Mouse (Mus musculus) retina, postnatal 1 day (tissue): ENCODE results near the gene Luc7l2.

Experiments
- DNase-seq: peaks from one replicate; pipeline ENCODE4 v3.0.0-alpha.2; 2012

The Luc7l2 gene

DNA sequence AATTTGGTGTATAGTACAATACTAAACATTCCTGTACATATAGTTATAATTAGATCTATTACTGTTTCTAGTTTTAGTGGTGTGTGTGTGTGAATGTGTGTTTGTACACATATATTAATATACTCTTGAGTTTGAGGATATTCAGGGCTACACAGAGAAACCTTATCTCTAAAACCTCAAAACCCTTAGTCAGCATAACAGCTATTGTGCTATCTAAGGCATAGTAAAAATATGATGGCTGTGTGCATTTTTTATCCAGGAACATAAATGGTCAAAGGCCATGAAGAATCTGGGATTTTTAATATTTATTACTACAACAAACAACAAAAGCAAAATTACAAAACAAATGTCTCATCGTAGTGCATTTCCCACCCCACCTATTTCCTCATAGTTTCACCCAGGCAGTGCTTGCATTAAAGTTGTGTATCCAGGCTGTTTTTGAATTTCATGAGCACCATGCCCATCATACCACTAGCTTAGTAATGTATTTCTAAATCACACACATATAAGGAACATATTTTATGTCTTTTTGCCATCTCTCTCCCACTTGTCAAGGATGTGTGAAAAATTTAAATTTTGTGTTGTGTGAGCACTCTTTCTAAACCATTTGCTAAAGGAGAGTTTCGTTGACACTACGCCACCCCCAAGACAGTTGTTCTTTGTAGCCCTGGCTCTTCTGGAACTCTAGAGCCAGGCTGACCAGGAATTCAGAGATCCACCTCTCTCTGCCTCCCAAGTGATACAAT lies 29.2 kb downstream of the Luc7l2 start:
- DNase-seq: no peak

DNA sequence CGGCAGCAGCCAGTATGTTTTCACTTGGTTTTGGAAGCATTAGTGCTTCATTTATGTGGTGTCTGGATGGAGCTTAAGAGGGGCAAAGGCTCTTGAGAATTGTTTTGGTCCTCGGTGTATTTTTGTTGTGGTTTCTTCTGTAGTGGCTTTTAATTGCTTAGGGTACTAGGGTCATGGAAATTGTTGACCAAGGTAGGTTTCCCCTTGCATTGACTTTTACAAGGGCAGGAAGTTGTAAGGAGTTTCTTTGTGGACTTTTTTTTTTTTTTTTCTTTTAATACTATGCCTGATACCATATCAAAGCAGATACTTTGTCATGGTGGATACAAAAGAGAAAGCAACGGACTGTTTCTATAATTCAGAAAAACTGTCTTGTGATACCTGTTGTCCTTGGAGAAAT lies 30.6 kb downstream of the Luc7l2 start:
- DNase-seq: no peak

DNA sequence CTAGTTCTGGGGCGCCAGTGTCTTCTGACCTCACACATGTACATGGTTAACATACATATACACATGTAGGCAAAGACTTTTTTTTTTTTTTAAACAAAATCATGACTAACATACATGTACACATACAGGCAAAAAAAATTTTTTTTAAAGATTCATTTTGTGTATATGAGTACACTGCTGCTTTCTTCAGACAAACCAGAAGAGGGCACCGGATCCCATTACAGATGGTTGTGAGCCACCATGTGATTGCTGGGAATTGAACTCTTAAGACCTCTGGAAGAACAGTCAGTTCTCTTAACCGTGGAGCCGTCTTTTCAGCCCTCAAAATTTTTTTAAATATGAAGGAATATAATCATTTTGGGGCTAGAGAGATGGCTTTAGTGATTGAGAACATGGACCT lies 46.3 kb downstream of the Luc7l2 start:
- no peak for DNase-seq

DNA sequence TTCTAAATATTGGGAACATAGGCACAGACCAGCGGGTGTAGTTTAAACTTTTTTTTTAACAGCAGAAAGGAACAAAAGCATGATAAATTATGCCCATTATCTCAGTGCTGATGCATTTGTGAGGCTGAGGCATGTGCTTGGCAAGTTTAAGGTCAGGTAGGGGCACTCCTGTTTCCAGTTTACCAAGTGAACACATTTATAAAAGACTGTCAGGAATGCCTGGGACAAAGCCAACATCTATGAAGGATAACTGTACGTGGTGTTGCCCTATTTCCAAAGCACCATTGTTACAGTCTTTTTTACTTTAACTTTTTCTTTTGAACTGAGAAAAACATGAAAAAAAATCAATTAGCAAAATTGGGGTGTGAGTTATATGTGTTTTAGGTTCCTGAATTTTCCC lies 58.8 kb downstream of the Luc7l2 start:
- DNase-seq: no peak

DNA sequence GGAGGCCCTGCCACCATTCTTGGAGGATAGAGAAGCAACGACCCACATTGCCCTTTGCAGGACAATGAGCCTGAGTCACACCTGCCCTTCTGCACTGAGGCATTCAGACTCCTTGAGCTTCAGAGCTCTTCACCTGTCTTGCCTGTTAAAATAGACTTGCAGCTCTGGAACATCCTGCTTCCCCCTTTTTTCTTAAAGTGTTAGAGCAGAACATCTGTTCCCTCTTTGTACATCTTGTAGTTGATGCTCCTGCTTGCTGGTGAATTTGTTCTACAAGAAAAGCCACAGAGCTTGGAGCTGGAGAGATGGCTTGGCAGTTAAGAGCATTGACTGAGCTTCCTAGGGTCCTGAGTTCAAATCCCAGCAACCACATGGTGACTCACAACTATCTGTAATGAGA lies 71.3 kb downstream of the Luc7l2 start:
- DNase-seq: no peak

DNA sequence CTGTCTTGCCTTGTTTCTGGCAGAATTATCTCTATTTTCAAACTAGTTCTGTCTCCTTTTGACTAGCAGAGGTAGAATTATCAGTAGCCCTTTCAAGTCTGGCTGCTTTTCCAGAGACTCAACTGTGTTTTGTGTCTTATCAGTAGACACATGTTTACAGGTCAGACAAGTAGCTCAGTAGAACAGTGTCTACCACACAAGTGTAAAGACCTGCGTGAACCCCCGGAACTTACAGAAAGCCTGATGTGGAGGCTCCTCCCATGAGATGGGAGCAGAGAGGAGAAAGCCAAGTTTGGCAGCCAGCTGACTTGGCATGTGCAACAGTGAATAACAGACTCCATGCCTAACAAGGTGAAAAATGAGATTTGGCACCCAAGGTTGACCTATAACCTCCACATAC lies 72.3 kb downstream of the Luc7l2 start:
- no peak for DNase-seq

DNA sequence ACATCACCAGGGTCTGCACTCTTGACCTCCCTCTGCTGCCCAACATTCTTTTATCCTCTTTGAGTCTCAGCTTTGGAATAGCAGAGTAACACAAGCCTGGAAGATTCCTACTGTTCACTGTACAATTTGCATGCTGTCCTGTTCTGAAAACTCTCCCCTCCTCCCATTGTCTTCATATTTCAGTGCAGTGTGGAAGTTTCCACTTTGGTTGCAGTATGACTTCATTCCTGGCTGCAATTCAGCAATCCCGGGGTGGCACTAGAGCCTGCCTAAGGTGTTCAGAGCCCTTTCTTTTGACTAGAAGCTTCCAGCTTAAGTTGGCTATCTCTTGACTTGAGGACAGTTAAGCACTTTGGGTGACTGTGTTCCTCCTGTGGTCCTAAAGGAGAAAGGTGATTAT lies 73.3 kb downstream of the Luc7l2 start:
- DNase-seq: no peak

DNA sequence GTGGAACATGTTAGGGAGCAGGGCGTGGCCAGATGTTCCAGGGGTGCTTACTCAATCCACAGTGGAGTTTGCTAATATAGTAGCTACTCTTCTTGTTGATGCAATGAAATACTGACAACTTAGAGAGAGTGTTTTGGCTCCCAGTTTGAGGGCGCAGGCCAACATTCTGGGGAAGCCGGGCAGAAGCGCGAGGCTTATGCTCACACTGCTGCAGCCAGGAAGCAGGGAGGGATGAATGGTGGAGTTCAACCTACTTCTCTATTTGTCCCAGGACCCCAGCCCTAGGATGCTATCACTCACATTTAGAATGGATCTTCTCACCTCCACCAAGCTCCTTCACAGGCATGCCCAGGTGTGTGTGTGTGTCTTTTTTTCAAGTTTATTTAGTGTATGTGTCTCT lies 75.0 kb downstream of the Luc7l2 start:
- no peak for DNase-seq

DNA sequence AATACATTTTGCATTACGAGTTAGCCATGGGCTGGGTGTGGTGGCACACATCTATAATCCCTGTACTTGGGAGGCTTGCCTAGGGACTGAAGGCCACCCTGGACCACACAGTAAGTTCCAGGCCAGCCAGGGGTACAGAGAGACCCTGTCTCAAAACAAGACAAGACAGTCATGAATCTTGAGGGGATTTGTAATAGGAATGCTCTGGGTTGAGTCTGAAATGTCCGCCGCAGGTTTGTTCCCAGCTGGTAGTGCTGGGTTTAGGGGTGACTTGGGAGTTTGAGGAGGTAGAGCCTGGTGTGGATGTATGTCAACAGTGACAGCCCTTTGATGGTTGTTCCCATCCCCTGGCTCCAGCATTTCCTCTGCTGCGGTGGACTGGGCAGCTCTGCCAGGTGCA lies 75.9 kb downstream of the Luc7l2 start:
- no peak for DNase-seq

DNA sequence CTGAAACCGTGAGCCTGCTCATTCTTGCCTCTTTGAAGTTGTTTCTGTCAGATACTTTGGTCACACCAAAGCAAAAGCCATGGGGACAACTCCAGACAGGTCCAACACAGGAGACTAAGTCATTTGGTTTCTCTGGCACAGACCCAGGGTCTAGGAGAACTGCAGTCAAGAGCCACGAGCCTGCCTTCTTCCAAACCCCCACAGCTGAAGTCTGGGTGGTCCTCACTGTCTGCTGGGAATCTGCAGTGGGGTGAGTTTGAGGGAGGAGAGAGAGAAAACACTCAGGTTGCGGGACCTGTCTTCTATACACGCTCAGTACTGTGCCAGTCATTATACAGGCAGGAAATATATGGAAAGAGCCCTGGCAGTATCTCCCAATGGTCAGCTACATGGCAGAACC lies 76.4 kb downstream of the Luc7l2 start:
- DNase-seq: no peak

DNA sequence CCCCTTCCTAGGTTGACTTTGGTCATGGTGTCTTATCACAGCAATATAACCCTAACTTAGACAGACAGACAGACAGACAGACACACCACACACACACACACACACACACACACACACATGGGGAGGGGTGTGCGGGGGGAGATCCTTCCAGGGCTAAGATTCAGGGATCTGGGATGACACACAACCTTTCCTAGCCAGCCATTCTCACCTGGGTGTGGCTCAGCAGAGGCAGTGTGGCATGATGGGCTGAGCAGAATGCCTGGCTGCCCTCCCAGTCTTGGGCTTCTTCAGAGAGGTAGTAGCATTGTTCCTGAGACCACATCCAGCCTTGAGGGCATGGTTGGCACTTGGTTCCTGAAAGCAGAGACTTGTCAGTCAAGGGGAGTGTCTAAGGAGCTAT lies 78.4 kb downstream of the Luc7l2 start:
- DNase-seq: no peak

DNA sequence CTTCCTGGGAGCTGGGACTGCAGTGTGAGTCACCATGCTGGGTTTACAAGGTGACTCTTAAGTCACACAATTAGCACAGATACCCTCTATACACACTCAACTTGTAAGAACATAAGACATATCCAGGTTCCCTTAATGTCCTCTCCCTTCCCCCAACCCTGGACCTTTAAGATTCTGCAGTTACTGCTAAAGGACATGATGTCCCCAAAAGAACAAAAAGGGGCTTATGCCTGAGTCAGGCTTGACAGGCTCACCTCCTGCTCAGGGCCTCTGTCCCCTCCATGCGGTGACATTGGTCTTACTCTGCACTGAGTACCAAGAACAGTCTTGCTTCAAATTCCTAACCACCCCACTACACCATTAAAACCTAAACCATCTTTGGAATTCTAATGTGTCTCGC lies 81.7 kb downstream of the Luc7l2 start:
- DNase-seq: no peak

DNA sequence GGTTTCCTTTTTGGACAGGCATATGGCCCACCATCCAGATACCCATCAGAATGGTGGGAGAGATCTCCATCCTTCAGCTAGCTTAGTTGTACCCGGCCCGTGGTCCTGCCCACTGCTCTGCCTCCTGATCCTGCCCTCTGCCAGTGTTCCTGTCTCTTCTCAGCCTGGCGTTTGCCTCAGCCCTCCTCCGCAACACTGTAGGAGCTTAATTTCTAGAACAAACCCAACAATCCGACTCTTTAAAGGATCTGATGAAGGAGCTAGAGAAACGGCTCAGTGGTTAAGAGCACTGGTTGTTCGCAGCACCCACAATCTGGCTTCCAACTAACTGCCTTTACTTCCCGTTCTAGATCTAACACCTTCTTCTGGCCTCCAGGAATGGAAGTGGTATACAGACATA lies 83.3 kb downstream of the Luc7l2 start:
- no peak for DNase-seq

DNA sequence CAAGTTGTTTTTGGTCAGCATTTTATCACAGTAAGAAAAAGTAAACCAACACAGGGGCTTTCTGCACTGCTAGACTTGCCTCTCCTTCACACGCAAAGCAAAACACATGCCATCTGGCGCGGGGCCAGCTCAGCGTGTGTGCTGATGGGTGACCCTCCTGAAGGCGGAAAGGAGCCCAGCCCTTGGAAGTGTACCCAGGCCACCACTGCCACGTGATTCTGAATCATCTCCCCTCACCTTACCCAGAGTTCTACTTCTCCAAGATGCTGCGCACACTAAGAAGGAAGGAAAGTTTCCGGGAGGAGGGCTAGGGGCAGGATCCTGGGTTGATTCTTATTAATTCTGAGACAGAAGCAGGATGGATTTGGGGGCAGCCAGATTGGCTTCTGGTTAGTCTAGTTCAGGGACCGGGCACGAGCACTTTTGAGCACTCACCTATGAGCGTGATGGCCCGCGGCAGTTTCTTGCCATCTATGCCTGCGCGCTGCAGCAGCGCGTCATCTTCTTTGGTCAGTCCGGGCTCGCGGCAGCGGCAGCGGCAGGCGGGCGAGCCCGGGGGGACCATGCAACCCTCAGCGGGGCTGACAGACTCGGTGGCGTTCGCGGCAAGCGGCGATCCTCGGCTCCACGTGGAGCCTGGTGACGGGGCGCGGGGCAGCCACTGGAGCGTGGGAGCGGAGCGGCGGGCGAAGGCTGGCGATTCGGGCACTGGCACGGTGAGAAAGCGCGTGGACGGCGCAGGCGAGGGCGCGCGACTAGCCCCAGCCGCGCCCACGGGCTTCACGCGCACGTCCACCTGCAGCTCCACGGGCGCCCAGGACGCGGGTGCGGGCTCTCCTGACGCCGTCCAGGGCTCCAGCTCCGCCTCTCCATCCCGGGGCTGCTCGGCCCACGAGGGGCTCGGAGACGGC lies 85.1 kb downstream of the Luc7l2 start:
- peak; percentile 74 for DNase-seq

DNA sequence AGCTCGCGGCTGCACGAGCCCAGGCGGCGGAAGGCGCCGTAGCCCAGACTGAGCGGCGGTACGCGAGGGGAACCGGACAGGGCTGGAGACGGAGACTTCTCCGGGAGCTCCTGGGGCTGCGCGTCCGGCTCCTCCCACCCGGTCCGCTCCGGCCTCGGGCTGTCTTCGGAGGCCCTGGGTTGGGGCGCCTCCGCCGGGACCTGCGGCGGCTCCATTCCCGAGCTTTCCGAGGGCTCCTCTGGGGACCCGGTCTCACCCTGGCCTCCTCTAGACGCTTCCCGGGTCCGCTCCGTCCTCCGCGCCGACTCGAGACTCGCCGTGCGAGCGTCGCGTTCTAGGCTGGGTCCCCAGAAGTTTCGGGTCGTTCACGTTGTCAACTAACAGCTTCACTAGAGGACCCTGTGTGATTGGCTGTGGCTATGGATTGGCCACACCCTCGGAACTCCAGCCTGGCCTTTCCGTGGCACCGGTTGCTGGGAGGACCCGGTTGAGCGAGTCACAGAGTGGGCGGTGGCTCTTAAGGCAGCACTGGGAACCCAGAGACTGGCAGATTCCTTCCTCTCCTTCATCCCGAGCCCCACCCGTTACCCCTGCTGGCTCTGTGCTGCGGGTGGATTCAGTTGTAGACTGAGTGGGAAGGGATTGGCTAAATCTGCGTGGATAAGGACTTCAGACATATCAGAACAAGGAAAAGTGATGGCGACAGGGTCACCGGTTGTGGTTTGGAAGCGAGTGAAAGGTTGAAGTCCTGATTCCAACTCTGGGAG lies 85.9 kb downstream of the Luc7l2 start, which contains the start of gene Klrg2:
Klrg2 (minus strand) TSS at position 391 of the 767 bp plus-strand sequence.
- DNase-seq: peak; percentile 77

DNA sequence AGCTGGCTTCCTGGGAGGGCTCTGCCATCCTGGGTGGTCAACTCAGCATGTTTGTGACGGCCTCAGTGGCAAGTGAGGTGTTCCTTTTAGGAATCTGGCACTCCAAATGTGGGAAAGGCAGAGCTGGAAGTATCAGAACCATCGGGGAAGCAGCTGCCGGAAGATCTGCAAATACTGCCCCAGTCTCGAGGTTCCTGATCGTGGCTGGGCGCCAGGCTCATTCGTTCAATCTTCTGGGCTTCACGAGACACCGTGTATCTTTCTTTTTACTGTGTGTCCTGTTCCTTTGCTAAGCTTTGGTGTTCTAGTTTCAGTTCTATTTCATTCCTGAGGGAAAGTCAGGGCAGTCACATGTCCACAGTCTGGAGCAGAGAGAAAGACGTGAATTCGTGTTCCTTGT lies 89.3 kb downstream of the Luc7l2 start:
- no peak for DNase-seq

DNA sequence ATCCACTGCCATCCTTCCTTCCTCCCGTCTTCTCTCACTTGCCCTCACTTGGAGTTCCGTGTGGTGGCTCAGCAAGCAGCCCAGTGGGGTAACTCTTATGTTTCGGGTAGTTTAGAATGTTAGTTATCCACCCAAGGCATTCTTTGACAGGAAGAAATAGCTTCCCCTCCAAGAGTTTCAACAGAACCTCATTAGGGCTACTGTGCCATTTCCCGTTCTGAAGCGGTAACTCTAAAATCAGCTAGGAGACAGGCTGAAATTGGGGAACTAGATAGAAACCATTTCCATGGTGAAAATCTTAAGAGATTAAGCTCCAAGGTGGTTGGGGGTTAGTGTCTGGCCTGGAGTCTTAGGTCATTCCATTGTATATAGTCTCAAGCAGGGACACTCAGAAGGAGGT lies 90.1 kb downstream of the Luc7l2 start:
- DNase-seq: no peak

DNA sequence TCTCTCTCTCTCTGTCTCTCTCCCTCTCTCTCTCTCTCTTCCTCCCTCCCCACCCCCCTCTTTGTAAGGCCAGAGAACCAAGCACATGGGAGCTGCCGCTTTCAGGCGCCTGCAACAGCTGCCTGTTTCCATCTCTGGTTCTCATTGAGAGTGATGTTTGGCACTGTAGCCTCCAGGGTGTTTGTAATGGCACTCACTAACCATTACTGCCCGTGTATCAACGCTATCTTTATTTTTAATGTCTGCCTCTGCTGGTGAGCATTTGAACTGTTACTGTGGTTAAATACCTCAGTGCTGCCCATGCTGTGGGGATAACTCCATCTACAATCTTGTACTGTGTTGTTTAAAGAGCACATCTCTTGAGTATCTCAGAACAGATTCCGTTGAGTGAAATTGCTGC lies 90.5 kb downstream of the Luc7l2 start:
- DNase-seq: peak; percentile 62

DNA sequence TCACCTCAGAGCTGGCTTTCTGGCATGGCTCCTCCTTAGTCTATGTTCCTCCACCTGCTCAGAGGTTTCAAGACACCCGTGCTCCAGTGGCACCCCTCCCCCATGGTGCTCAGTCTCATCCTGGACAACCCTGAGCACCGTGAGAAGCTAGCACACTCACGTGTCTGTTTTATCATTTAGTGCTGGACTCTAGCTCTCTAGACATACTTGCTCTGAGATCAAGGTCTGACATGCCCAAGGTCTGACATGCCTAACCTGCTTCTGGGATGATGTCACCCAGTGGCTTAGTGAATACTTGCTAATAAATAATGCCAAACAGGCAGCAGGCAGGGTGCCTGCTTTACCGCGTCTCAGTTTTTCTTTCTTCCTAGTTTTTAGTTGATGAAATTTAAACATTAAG lies 91.5 kb downstream of the Luc7l2 start:
- no peak for DNase-seq

DNA sequence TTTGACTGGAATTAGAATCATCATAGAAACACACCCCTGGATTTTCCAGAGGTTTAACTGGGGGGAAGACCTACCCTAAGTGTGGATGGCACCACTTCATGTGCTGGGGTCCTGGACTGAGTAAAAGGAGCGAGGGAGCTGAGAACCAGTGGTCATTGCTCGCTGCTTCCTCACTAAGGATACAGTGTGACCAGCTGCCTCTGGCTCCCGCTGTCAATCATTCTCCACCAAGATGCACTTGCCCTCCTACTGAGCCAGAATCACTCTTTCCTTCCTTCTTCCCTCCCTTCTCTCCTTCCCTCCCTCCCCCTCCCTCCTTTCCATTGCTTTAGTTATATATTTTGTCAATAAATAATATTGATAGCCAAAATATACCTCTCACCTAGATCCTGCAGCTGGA lies 91.9 kb downstream of the Luc7l2 start:
- no peak for DNase-seq

DNA sequence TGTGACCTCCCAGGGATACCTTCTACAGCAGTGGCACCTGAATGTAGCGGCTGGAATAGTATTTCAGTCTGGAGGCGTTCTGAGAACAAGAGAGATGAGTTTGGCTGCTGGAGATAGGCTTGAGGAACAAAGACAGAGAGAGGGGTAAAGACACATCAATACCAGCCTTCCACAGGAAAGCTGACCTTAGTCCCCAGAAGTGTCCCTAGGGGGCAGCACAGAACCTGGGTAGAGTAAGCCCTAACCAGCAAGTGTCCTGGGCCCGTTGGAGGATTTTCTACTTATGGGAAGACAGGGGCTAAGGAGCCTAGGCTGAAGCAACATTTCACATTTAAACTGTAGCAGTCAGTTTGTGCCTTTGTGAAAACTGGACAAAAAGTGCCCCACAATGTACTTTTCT lies 98.4 kb downstream of the Luc7l2 start:
- DNase-seq: peak; percentile 40

DNA sequence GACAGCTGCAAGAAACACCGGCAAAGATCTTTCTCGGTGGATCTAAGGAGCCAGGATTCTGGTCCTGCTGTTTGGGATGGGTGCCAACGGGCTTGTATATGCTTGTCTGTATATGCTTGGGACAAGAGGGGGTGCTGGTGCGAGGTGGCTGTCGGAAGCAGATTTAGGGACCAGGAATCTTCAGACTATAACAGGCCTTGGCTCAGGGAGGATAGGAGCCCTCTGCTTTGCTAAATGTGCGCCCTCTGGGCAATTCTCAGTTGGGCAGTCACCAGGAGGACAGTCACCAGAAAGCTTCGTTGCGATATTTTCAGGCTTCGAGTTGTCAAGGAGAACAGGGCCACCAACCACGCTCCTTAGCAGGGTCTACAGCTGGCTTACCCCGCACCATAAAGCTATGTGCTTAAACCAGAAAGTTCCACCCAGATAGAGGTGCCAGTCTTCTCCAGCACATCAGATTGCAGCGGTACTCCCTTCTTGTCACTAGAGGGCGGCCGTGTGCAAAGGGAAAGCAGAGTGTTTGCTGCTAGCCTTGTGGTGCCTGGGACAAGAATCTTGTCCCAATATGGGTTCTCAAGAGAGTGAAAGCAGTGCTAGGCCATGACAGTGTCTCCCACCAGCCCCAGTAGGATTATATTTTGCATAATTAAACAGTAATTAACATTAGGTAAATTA lies 99.3 kb downstream of the Luc7l2 start:
- peak; percentile 86 for DNase-seq
